Mouse (Mus musculus) liver, embryonic 11.5 days (tissue): ENCODE results near the gene Arpp21. TPM values are rescaled to one million over a fixed set of nuclear protein-coding genes. Genes with fewer than 3 reads are reported as not detected.

ENCODE experiments used
- ATAC-seq: fragments of 200-750 bp; cut with Nextera tagmentation; replicated peaks from 2 replicates; pipeline ENCODE4 v1.8.0; 2017; ENCODE audit warnings: moderate number of reproducible peaks, mild to moderate bottlenecking, moderate TSS enrichment, moderate library complexity; ENCODE audit not compliant: low FRiP score
- DNase-seq: peaks from one replicate; pipeline ENCODE4 v3.0.0-alpha.2; 2017; ENCODE audit warnings: low spot score
- H3K27ac ChIP-seq: fragments of 300-500 bp; sonication (generic); 2 replicates; pipeline ENCODE4 v1.5.1; 2014; ENCODE audit warnings: mild to moderate bottlenecking, low read depth, low read length, control low read depth
- H3K27me3 ChIP-seq: fragments of 300-500 bp; sonication (generic); replicated peaks from 2 replicates; pipeline ENCODE4 v1.6.1; 2014; ENCODE audit warnings: low read length, mixed read lengths; ENCODE audit not compliant: control insufficient read depth, insufficient read depth
- H3K36me3 ChIP-seq: fragments of 300-500 bp; sonication (generic); 2 replicates; pipeline ENCODE4 v1.6.1; 2014; ENCODE audit warnings: mild to moderate bottlenecking, low read length, moderate library complexity, mixed read lengths; ENCODE audit not compliant: control insufficient read depth, insufficient read depth
- H3K4me1 ChIP-seq: fragments of 300-500 bp; sonication (generic); replicated peaks from 2 replicates; pipeline ENCODE4 v1.6.1; 2014; ENCODE audit warnings: low read length, mixed read lengths; ENCODE audit not compliant: control insufficient read depth, insufficient read depth
- H3K4me2 ChIP-seq: fragments of 300-500 bp; sonication (generic); 2 replicates; pipeline ENCODE4 v1.6.1; 2014; ENCODE audit warnings: mild to moderate bottlenecking, control low read depth, moderate library complexity
- H3K4me3 ChIP-seq: fragments of 300-500 bp; sonication (generic); 2 replicates; pipeline ENCODE4 v1.5.1; 2014; ENCODE audit warnings: low read depth, low read length, control low read depth
- H3K9ac ChIP-seq: fragments of 300-500 bp; sonication (generic); 2 replicates; pipeline ENCODE4 v1.6.1; 2014; ENCODE audit warnings: low read depth, low read length, control low read depth
- H3K9me3 ChIP-seq: fragments of 300-500 bp; sonication (generic); 2 replicates; pipeline ENCODE4 v1.6.1; 2016; ENCODE audit warnings: low read length, inconsistent platforms, mixed read lengths; ENCODE audit not compliant: control insufficient read depth
- WGBS: fragments of 180-500 bp; shearing (Covaris S2); extraction: QIAGEN DNeasy Blood & Tissue Kit; methylation state at CpG from one replicate; pipeline ENCODE4 v1.1.7; 2014; 5-methylcytosine and 5-hydroxymethylcytosine counted together
- polyA plus RNA-seq: library from polyadenylated mRNA; unstranded; fragments of >200 nt; fragmentation: Nextera tagmentation; extraction: Ambion mirVana; gene quantifications from 2 replicates; pipeline ENCODE4 v1.2.1, GENCODE M21; 2014

Arpp21 gene
- polyA plus RNA-seq, 1 experiment from 2014 or later, result 0.93 TPM

GRCm38 (mm10) chr9:112095708-112096107, 140.0 kb downstream of the Arpp21 start:
- Histone ChIP-seq H3K4me1 (no peaks in the 10 kb centered on the region), H3K4me2 (no peak overlapping the region), H3K36me3 (no peaks in the 10 kb centered on the region), H3K9ac (no peak overlapping the region), H3K9me3 (no peaks in the 10 kb centered on the region), H3K27me3 (no peaks in the 10 kb centered on the region), H3K27ac (no peak overlapping the region), H3K4me3 (no peak overlapping the region)
- DNase-seq (no peak), ATAC-seq (no peak)
- 59% methylated on average over 5 of the region's 5 CpGs for WGBS

- H3K4me3 ChIP-seq, result no peak overlapping the region
- no peak overlapping the region for H3K4me2 ChIP-seq
- no peak overlapping the region for H3K27ac ChIP-seq
- H3K27me3 ChIP-seq, result no peaks in the 10 kb centered on the region
- no peak overlapping the region for H3K9ac ChIP-seq
- no peaks in the 10 kb centered on the region for H3K36me3 ChIP-seq
- no peaks in the 10 kb centered on the region for H3K4me1 ChIP-seq
- no peak for ATAC-seq
- WGBS, result 74% methylated on average over 2 of the region's 2 CpGs
- no peak for DNase-seq
- H3K9me3 ChIP-seq, result no peaks in the 10 kb centered on the region
These were observed 140.5 kb downstream of the Arpp21 start for GRCm38 (mm10) chr9:112095198-112095597.

GRCm38 (mm10) chr9:112078903-112079302, 156.8 kb downstream of the Arpp21 start:
- no peak for ATAC-seq
- Histone ChIP-seq H3K27me3 (no peaks in the 10 kb centered on the region), H3K4me2 (no peak overlapping the region), H3K9me3 (no peaks in the 10 kb centered on the region), H3K36me3 (no peaks in the 10 kb centered on the region), H3K4me3 (no peak overlapping the region), H3K4me1 (no peaks in the 10 kb centered on the region), H3K27ac (no peak overlapping the region), H3K9ac (no peak overlapping the region)
- DNase-seq, result no peak
- WGBS, result 82% methylated on average over 2 of the region's 2 CpGs

- no peak for DNase-seq
- H3K36me3 ChIP-seq, result no peaks in the 10 kb centered on the region
- no peak for ATAC-seq
- no peaks in the 10 kb centered on the region for H3K4me1 ChIP-seq
- no peak overlapping the region for H3K4me2 ChIP-seq
- no peak overlapping the region for H3K27ac ChIP-seq
- no peak overlapping the region for H3K9ac ChIP-seq
- H3K27me3 ChIP-seq, result no peaks in the 10 kb centered on the region
- WGBS, result 70% methylated on average over 4 of the region's 4 CpGs
- H3K9me3 ChIP-seq, result no peaks in the 10 kb centered on the region
- H3K4me3 ChIP-seq, result no peak overlapping the region
These were observed 157.3 kb downstream of the Arpp21 start for GRCm38 (mm10) chr9:112078453-112078852.

GRCm38 (mm10) chr9:112075273-112075672, 160.5 kb downstream of the Arpp21 start:
- Histone ChIP-seq H3K4me1 (no peaks in the 10 kb centered on the region), H3K27ac (no peak overlapping the region), H3K9ac (no peak overlapping the region), H3K27me3 (no peaks in the 10 kb centered on the region), H3K4me3 (no peak overlapping the region), H3K9me3 (no peaks in the 10 kb centered on the region), H3K4me2 (no peak overlapping the region), H3K36me3 (no peaks in the 10 kb centered on the region)
- WGBS, result 76% methylated on average over 5 of the region's 5 CpGs
- no peak for DNase-seq
- no peak for ATAC-seq

GRCm38 (mm10) chr9:112074872-112075271, 160.9 kb downstream of the Arpp21 start:
- no peaks in the 10 kb centered on the region for H3K4me1 ChIP-seq
- H3K27me3 ChIP-seq, result no peaks in the 10 kb centered on the region
- H3K4me3 ChIP-seq, result no peak overlapping the region
- no peaks in the 10 kb centered on the region for H3K9me3 ChIP-seq
- DNase-seq (no peak), ATAC-seq (no peak)
- H3K27ac ChIP-seq, result no peak overlapping the region
- no peak overlapping the region for H3K9ac ChIP-seq
- WGBS, result 62% methylated on average over 5 of the region's 5 CpGs
- no peaks in the 10 kb centered on the region for H3K36me3 ChIP-seq
- H3K4me2 ChIP-seq, result no peak overlapping the region

- Histone ChIP-seq H3K9ac (no peak overlapping the region), H3K27me3 (no peaks in the 10 kb centered on the region), H3K36me3 (no peaks in the 10 kb centered on the region), H3K27ac (no peak overlapping the region), H3K4me1 (no peaks in the 10 kb centered on the region), H3K9me3 (no peaks in the 10 kb centered on the region), H3K4me3 (no peak overlapping the region), H3K4me2 (no peak overlapping the region)
- WGBS, result 48% methylated on average over 3 of the region's 3 CpGs
- no peak for ATAC-seq
- no peak for DNase-seq
These were observed 164.4 kb downstream of the Arpp21 start for GRCm38 (mm10) chr9:112071368-112071767.

- H3K4me1 ChIP-seq, result no peaks in the 10 kb centered on the region
- no peak overlapping the region for H3K4me2 ChIP-seq
- no peak overlapping the region for H3K4me3 ChIP-seq
- no peaks in the 10 kb centered on the region for H3K9me3 ChIP-seq
- ATAC-seq (0 out of 2 replicates have a peak, but pooled peaks have one; percentile 41), DNase-seq (no peak)
- 53% methylated on average over 5 of the region's 5 CpGs for WGBS
- H3K27ac ChIP-seq, result no peak overlapping the region
- H3K36me3 ChIP-seq, result no peaks in the 10 kb centered on the region
- no peaks in the 10 kb centered on the region for H3K27me3 ChIP-seq
- H3K9ac ChIP-seq, result no peak overlapping the region
These were observed 164.8 kb downstream of the Arpp21 start for GRCm38 (mm10) chr9:112070961-112071360.

- no peaks in the 10 kb centered on the region for H3K4me1 ChIP-seq
- H3K36me3 ChIP-seq, result no peaks in the 10 kb centered on the region
- ATAC-seq, result no peak
- no peak overlapping the region for H3K4me2 ChIP-seq
- H3K27ac ChIP-seq, result no peak overlapping the region
- 88% methylated on average over 5 of the region's 5 CpGs for WGBS
- no peaks in the 10 kb centered on the region for H3K27me3 ChIP-seq
- H3K4me3 ChIP-seq, result no peak overlapping the region
- no peaks in the 10 kb centered on the region for H3K9me3 ChIP-seq
- DNase-seq, result no peak
- H3K9ac ChIP-seq, result no peak overlapping the region
These were observed 167.5 kb downstream of the Arpp21 start for GRCm38 (mm10) chr9:112068250-112068649.
